Comparison of ENCODE assay signal across 8 mouse cellular contexts in genomic region chr7:13036806-13037205, GRCm38 (mm10). TPM values are rescaled to one million over a fixed set of nuclear protein-coding genes. Genes with fewer than 3 reads are reported as not detected.
DNase-seq lines count a peak whose midpoint lies in the region; ATAC-seq and TF ChIP-seq lines count a peak whose summit lies in the region.

No protein-coding gene starts in this region.

- TF ChIP-seq CTCF in cerebellum, adult 2 months (IDR thresholded peaks at IDR 0.05; ENCODE audit: borderline replicate concordance, insufficient read depth, low read depth, low read length) = no peak

- H3K36me3 ChIP-seq in neural tube, embryonic 11.5 days (ENCODE audit: control insufficient read depth, insufficient read depth, low read length) = peaks cover 8% of the 10 kb centered on the region
- H3K36me3 ChIP-seq in limb, embryonic 14.5 days (ENCODE audit: control insufficient read depth, insufficient read depth, low read length) = peaks cover 38% of the 10 kb centered on the region
- peaks cover 11% of the 10 kb centered on the region for H3K36me3 ChIP-seq in stomach, embryonic 16.5 days (ENCODE audit: control insufficient read depth, insufficient read depth, low read length)

- H3K9ac ChIP-seq in neural tube, embryonic 11.5 days (ENCODE audit: low read length) = peak overlapping the region; percentile 86
- peak overlapping the region; percentile 82 for H3K9ac ChIP-seq in limb, embryonic 14.5 days (ENCODE audit: low read depth, low read length, severe bottlenecking)
- peak overlapping the region; percentile 97 for H3K9ac ChIP-seq in stomach, embryonic 16.5 days (ENCODE audit: low read length)

- 34% methylated on average over 4 of the region's 4 CpGs for WGBS in cerebellum, adult 2 months
- 58% methylated on average over 4 of the region's 4 CpGs for WGBS in neural tube, embryonic 11.5 days
- 48% methylated on average over 4 of the region's 4 CpGs for WGBS in limb, embryonic 14.5 days
- 26% methylated on average over 4 of the region's 4 CpGs for WGBS in stomach, embryonic 16.5 days

- H3K9me3 ChIP-seq in neural tube, embryonic 11.5 days (ENCODE audit: control insufficient read depth, low read length) = no peaks in the 10 kb centered on the region
- H3K9me3 ChIP-seq in limb, embryonic 14.5 days (ENCODE audit: control insufficient read depth, low read length) = no peaks in the 10 kb centered on the region
- H3K9me3 ChIP-seq in stomach, embryonic 16.5 days (replicated peaks; ENCODE audit: control insufficient read depth, low read length) = no peaks in the 10 kb centered on the region

- peak overlapping the region; percentile 88 for H3K4me3 ChIP-seq in cerebellum, adult 2 months (replicated peaks; ENCODE audit: insufficient read depth, low read depth, low read length)
- peak overlapping the region; percentile 78 for H3K4me3 ChIP-seq in neural tube, embryonic 11.5 days (ENCODE audit: low read depth, low read length)
- peak overlapping the region; percentile 59 for H3K4me3 ChIP-seq in limb, embryonic 14.5 days (replicated peaks; ENCODE audit: low read length)
- H3K4me3 ChIP-seq in stomach, embryonic 16.5 days (replicated peaks; ENCODE audit: low read length) = peak overlapping the region; percentile 81

- no peak overlapping the region for H3K27ac ChIP-seq in cerebellum, adult 2 months (ENCODE audit: insufficient read depth, low read length)
- H3K27ac ChIP-seq in neural tube, embryonic 11.5 days (ENCODE audit: low read depth, low read length) = no peak overlapping the region; the same call in 1 of the 2 replicates
- H3K27ac ChIP-seq in limb, embryonic 14.5 days (replicated peaks; ENCODE audit: low read depth, low read length) = 0 out of 2 replicates have a peak overlapping the region, but pooled peaks have one; percentile 4
- H3K27ac ChIP-seq in stomach, embryonic 16.5 days (ENCODE audit: low read length) = peak overlapping the region; percentile 99

- ATAC-seq in neural tube, embryonic 11.5 days (ENCODE audit: insufficient read depth, low FRiP score, low TSS enrichment) = no peak
- no peak for ATAC-seq in limb, embryonic 14.5 days (ENCODE audit: low FRiP score, low read depth)
- no peak for ATAC-seq in stomach, embryonic 16.5 days (ENCODE audit: insufficient read depth, low FRiP score)

- peaks cover 7% of the 10 kb centered on the region for H3K4me1 ChIP-seq in cerebellum, adult 2 months (ENCODE audit: control insufficient read depth, insufficient read depth, low read length)
- H3K4me1 ChIP-seq in neural tube, embryonic 11.5 days (ENCODE audit: control insufficient read depth, insufficient read depth, low read length) = peaks cover 19% of the 10 kb centered on the region
- H3K4me1 ChIP-seq in limb, embryonic 14.5 days (ENCODE audit: control insufficient read depth, insufficient read depth, low read length) = peaks cover 19% of the 10 kb centered on the region
- peaks cover 35% of the 10 kb centered on the region for H3K4me1 ChIP-seq in stomach, embryonic 16.5 days (ENCODE audit: control insufficient read depth, insufficient read depth, low read length)

- peak in 1 of 2 experiments; percentile 10 for DNase-seq in cerebellum, adult 2 months
- DNase-seq in cerebellum, postnatal 4 days (ENCODE audit: low spot score in 2 of 2) = no peak
- no peak for DNase-seq in neural tube, embryonic 11.5 days (ENCODE audit: low spot score)
- no peak for DNase-seq in neural tube, embryonic 10.5 days (ENCODE audit: extremely low spot score, low spot score)
- no peak for DNase-seq in limb, embryonic 14.5 days (ENCODE audit: low spot score)
- DNase-seq in retina, embryonic 14.5 days (ENCODE audit: low spot score) = no peak
- no peak for DNase-seq in thymus, postnatal 25 days

- TF ChIP-seq POLR2A in cerebellum, adult 2 months (IDR thresholded peaks at IDR 0.05; ENCODE audit: borderline replicate concordance, insufficient read depth, low read length) = no peak
- TF ChIP-seq POLR2A in limb, embryonic 14.5 days (IDR thresholded peaks at IDR 0.05; ENCODE audit: borderline replicate concordance, extremely low read depth, insufficient read depth, insufficient read length) = no peak

- H3K4me2 ChIP-seq in neural tube, embryonic 11.5 days (ENCODE audit: low read depth) = peak overlapping the region; percentile 71
- peak overlapping the region; percentile 90 for H3K4me2 ChIP-seq in limb, embryonic 14.5 days (replicated peaks; ENCODE audit: low read depth, low read length, severe bottlenecking)
- peak overlapping the region; percentile 90 for H3K4me2 ChIP-seq in stomach, embryonic 16.5 days (ENCODE audit: low read depth, low read length)

- no peaks in the 10 kb centered on the region for H3K27me3 ChIP-seq in cerebellum, adult 2 months (ENCODE audit: control insufficient read depth, insufficient read depth, low read length)
- 0 out of 2 replicates have a peak, but pooled peaks cover 8% of the 10 kb centered on the region for H3K27me3 ChIP-seq in neural tube, embryonic 11.5 days (ENCODE audit: control insufficient read depth, insufficient read depth, low read length)
- H3K27me3 ChIP-seq in limb, embryonic 14.5 days (ENCODE audit: control insufficient read depth, insufficient read depth, low read length) = no peaks in the 10 kb centered on the region
- H3K27me3 ChIP-seq in stomach, embryonic 16.5 days (ENCODE audit: control insufficient read depth, insufficient read depth, low read length) = no peaks in the 10 kb centered on the region

RNA-seq across cellular contexts. Expression of gene Ube2m, which starts 1.3 kb away (rescaled TPM):
- 376 and 405 TPM in 2 replicates for polyA plus RNA-seq in cerebellum, adult 2 months (2012; rRNA removed)
- 189 and 194 TPM in 2 replicates for polyA plus RNA-seq in neural tube, embryonic 11.5 days (2014; fragmentation: Nextera tagmentation; extraction: Ambion mirVana)
- 294 and 308 TPM in 2 replicates for polyA plus RNA-seq in limb, embryonic 14.5 days (2012; rRNA removed)
- polyA plus RNA-seq in limb, embryonic 14.5 days (2014; fragmentation: Nextera tagmentation; extraction: Ambion mirVana) = 159 and 165 TPM in 2 replicates
- 21.4 and 22.1 TPM in 2 replicates for polyA plus RNA-seq in stomach, embryonic 16.5 days (2015; fragmentation: Nextera tagmentation; extraction: Ambion mirVana)

RNA-seq across cellular contexts. Expression of gene Chmp2a, which starts 2.2 kb away (rescaled TPM):
- 258 and 264 TPM in 2 replicates for polyA plus RNA-seq in cerebellum, adult 2 months (2012; rRNA removed)
- polyA plus RNA-seq in neural tube, embryonic 11.5 days (2014; fragmentation: Nextera tagmentation; extraction: Ambion mirVana) = 120 and 126 TPM in 2 replicates
- 97.3 and 151 TPM in 2 replicates for polyA plus RNA-seq in limb, embryonic 14.5 days (2012; rRNA removed)
- polyA plus RNA-seq in limb, embryonic 14.5 days (2014; fragmentation: Nextera tagmentation; extraction: Ambion mirVana) = 164 TPM in 2 replicates
- 189 and 190 TPM in 2 replicates for polyA plus RNA-seq in stomach, embryonic 16.5 days (2015; fragmentation: Nextera tagmentation; extraction: Ambion mirVana)

RNA-seq across cellular contexts. Expression of gene Mzf1, which starts 17.8 kb away (rescaled TPM):
- 4.6 TPM in 2 replicates for polyA plus RNA-seq in cerebellum, adult 2 months (2012; rRNA removed)
- polyA plus RNA-seq in neural tube, embryonic 11.5 days (2014; fragmentation: Nextera tagmentation; extraction: Ambion mirVana) = 1.7 and 2.2 TPM in 2 replicates
- 5.3 and 7.1 TPM in 2 replicates for polyA plus RNA-seq in limb, embryonic 14.5 days (2012; rRNA removed)
- polyA plus RNA-seq in limb, embryonic 14.5 days (2014; fragmentation: Nextera tagmentation; extraction: Ambion mirVana) = 1.9 and 2.5 TPM in 2 replicates
- 2.5 and 2.7 TPM in 2 replicates for polyA plus RNA-seq in stomach, embryonic 16.5 days (2015; fragmentation: Nextera tagmentation; extraction: Ambion mirVana)

RNA-seq across cellular contexts. Expression of gene Zbtb45, which starts 27.0 kb away (rescaled TPM):
- 31.9 and 33.5 TPM in 2 replicates for polyA plus RNA-seq in cerebellum, adult 2 months (2012; rRNA removed)
- 30.7 and 33.5 TPM in 2 replicates for polyA plus RNA-seq in neural tube, embryonic 11.5 days (2014; fragmentation: Nextera tagmentation; extraction: Ambion mirVana)
- 29.3 and 46.7 TPM in 2 replicates for polyA plus RNA-seq in limb, embryonic 14.5 days (2012; rRNA removed)
- 25.5 and 25.8 TPM in 2 replicates for polyA plus RNA-seq in limb, embryonic 14.5 days (2014; fragmentation: Nextera tagmentation; extraction: Ambion mirVana)
- polyA plus RNA-seq in stomach, embryonic 16.5 days (2015; fragmentation: Nextera tagmentation; extraction: Ambion mirVana) = 18.4 and 20.2 TPM in 2 replicates

RNA-seq across cellular contexts. Expression of gene Trim28, which starts 37.9 kb away (rescaled TPM):
- 250 and 266 TPM in 2 replicates for polyA plus RNA-seq in cerebellum, adult 2 months (2012; rRNA removed)
- polyA plus RNA-seq in neural tube, embryonic 11.5 days (2014; fragmentation: Nextera tagmentation; extraction: Ambion mirVana) = 512 and 523 TPM in 2 replicates
- polyA plus RNA-seq in limb, embryonic 14.5 days (2012; rRNA removed) = 610 and 816 TPM in 2 replicates
- polyA plus RNA-seq in limb, embryonic 14.5 days (2014; fragmentation: Nextera tagmentation; extraction: Ambion mirVana) = 408 and 456 TPM in 2 replicates
- polyA plus RNA-seq in stomach, embryonic 16.5 days (2015; fragmentation: Nextera tagmentation; extraction: Ambion mirVana) = 122 and 130 TPM in 2 replicates

Comparison
In these comparisons a context has a peak if more than half of its experiments do, and no peak if none do; other contexts are left out.
1. H3K27ac ChIP-seq: peak in limb, embryonic 14.5 days (single experiment) and stomach, embryonic 16.5 days (single experiment); none in cerebellum, adult 2 months (single experiment) and neural tube, embryonic 11.5 days (single experiment).
2. Peak in every context shown above with its lines, with median percentiles within 50 percentile points of each other: H3K4me3 ChIP-seq, H3K4me2 ChIP-seq and H3K9ac ChIP-seq.